Comparison of ENCODE assay signal across 11 mouse cellular contexts in the genomic region with DNA sequence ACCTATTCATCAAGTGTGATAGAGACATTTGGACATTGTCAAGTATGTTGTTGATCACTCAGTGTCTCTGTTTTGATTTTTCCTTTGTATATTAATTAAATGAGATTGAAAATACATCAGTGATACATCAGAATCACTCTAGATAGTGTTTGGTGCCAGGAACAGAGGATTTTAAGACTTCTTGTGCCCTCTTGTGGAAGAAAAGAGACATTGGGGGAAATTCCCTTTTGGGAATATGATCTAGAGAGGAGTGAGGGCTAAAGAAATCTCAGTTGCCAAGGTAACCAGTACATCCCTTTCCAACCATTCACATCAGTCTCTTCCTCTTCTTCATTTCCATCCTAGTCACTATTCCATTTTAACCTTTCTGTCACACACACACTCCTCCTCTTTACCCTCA. TPM values are rescaled to one million over a fixed set of nuclear protein-coding genes. Genes with fewer than 3 reads are reported as not detected.
DNase-seq lines count a peak whose midpoint lies in the region; ATAC-seq and TF ChIP-seq lines count a peak whose summit lies in the region.
"Had no signal": no experiment of that assay in that cellular context is flagged by ENCODE, and none has a peak within 500 bp of the region (broad histone marks: within the 10 kb centered on the region; RNA-seq: fewer than 3 reads in every experiment).

No protein-coding gene starts in this region.

- no peaks in the 10 kb centered on the region for H3K27me3 ChIP-seq in forebrain, embryonic 13.5 days
- no peaks in the 10 kb centered on the region for H3K27me3 ChIP-seq in forebrain, embryonic 12.5 days
- no peaks in the 10 kb centered on the region for H3K27me3 ChIP-seq in midbrain, embryonic 11.5 days (ENCODE audit: control insufficient read depth, insufficient read depth, low read length)
- H3K27me3 ChIP-seq in midbrain, embryonic 10.5 days (ENCODE audit: low read depth, poor library complexity, severe bottlenecking) = no peaks in the 10 kb centered on the region
- no peaks in the 10 kb centered on the region for H3K27me3 ChIP-seq in hindbrain, embryonic 13.5 days
- H3K27me3 ChIP-seq in stomach, postnatal 0 days (ENCODE audit: control insufficient read depth, insufficient read depth, low read length) = no peaks in the 10 kb centered on the region
- H3K27me3 ChIP-seq: embryonic facial prominence, embryonic 12.5 days had no signal

- ATAC-seq in forebrain, embryonic 13.5 days = peak; percentile 74
- ATAC-seq in forebrain, embryonic 12.5 days (ENCODE audit: low FRiP score) = no peak
- peak; percentile 44; the same call in 1 of the 2 replicates for ATAC-seq in midbrain, embryonic 11.5 days (ENCODE audit: low FRiP score)
- ATAC-seq in hindbrain, embryonic 13.5 days (ENCODE audit: low FRiP score) = 0 out of 2 replicates have a peak, but pooled peaks have one; percentile 46
- ATAC-seq in stomach, postnatal 0 days (ENCODE audit: low FRiP score, low TSS enrichment) = no peak

- H3K9me3 ChIP-seq in forebrain, embryonic 13.5 days (replicated peaks) = no peaks in the 10 kb centered on the region
- no peaks in the 10 kb centered on the region for H3K9me3 ChIP-seq in forebrain, embryonic 12.5 days
- H3K9me3 ChIP-seq in midbrain, embryonic 11.5 days (ENCODE audit: control insufficient read depth, low read length) = no peaks in the 10 kb centered on the region
- H3K9me3 ChIP-seq in midbrain, embryonic 10.5 days (replicated peaks) = no peaks in the 10 kb centered on the region
- H3K9me3 ChIP-seq in hindbrain, embryonic 13.5 days = no peaks in the 10 kb centered on the region
- H3K9me3 ChIP-seq in stomach, postnatal 0 days (ENCODE audit: control insufficient read depth, low read length) = no peaks in the 10 kb centered on the region
- H3K9me3 ChIP-seq: embryonic facial prominence, embryonic 12.5 days had no signal

- DNase-seq in midbrain, embryonic 11.5 days (ENCODE audit: low spot score, missing footprints) = peak; percentile 77
- no peak for DNase-seq in midbrain, embryonic 10.5 days (ENCODE audit: low spot score)
- DNase-seq in stomach, postnatal 0 days (ENCODE audit: low spot score) = no peak
- no peak for DNase-seq in testis, postnatal 14 days (ENCODE audit: low spot score)
- DNase-seq in heart, adult 9 months (ENCODE audit: low spot score in 2 of 2) = no peak
- DNase-seq: kidney, adult 2 months had no signal

- TF ChIP-seq CTCF in stomach, postnatal 0 days (IDR thresholded peaks at IDR 0.05; ENCODE audit: low read depth) = peak; percentile 74

- no peak overlapping the region for H3K4me3 ChIP-seq in forebrain, embryonic 13.5 days
- H3K4me3 ChIP-seq in forebrain, embryonic 12.5 days (replicated peaks) = no peak overlapping the region
- no peak overlapping the region for H3K4me3 ChIP-seq in midbrain, embryonic 11.5 days (ENCODE audit: low read depth, low read length)
- H3K4me3 ChIP-seq in midbrain, embryonic 10.5 days = no peak overlapping the region
- no peak overlapping the region for H3K4me3 ChIP-seq in hindbrain, embryonic 13.5 days
- no peak overlapping the region for H3K4me3 ChIP-seq in stomach, postnatal 0 days (ENCODE audit: low read depth, low read length)
- H3K4me3 ChIP-seq: embryonic facial prominence, embryonic 12.5 days had no signal

- no peak overlapping the region for H3K9ac ChIP-seq in forebrain, embryonic 13.5 days
- no peak overlapping the region for H3K9ac ChIP-seq in forebrain, embryonic 12.5 days
- H3K9ac ChIP-seq in midbrain, embryonic 11.5 days (ENCODE audit: low read length) = no peak overlapping the region
- H3K9ac ChIP-seq in hindbrain, embryonic 13.5 days = no peak overlapping the region
- no peak overlapping the region for H3K9ac ChIP-seq in stomach, postnatal 0 days (ENCODE audit: low read length)
- H3K9ac ChIP-seq: embryonic facial prominence, embryonic 12.5 days had no signal

- no peak overlapping the region for H3K27ac ChIP-seq in forebrain, embryonic 13.5 days
- H3K27ac ChIP-seq in forebrain, embryonic 12.5 days = no peak overlapping the region
- H3K27ac ChIP-seq in midbrain, embryonic 11.5 days (ENCODE audit: low read depth, low read length) = no peak overlapping the region
- no peak overlapping the region for H3K27ac ChIP-seq in midbrain, embryonic 10.5 days (replicated peaks)
- no peak overlapping the region for H3K27ac ChIP-seq in hindbrain, embryonic 13.5 days
- H3K27ac ChIP-seq in stomach, postnatal 0 days (replicated peaks) = no peak overlapping the region
- H3K27ac ChIP-seq: embryonic facial prominence, embryonic 12.5 days; macrophage had no signal

- H3K4me1 ChIP-seq in forebrain, embryonic 13.5 days = no peaks in the 10 kb centered on the region
- no peaks in the 10 kb centered on the region for H3K4me1 ChIP-seq in forebrain, embryonic 12.5 days
- no peaks in the 10 kb centered on the region for H3K4me1 ChIP-seq in midbrain, embryonic 11.5 days (ENCODE audit: control insufficient read depth, insufficient read depth, low read length)
- no peaks in the 10 kb centered on the region for H3K4me1 ChIP-seq in midbrain, embryonic 10.5 days
- H3K4me1 ChIP-seq in hindbrain, embryonic 13.5 days (replicated peaks) = no peaks in the 10 kb centered on the region
- no peaks in the 10 kb centered on the region; the same call in 1 of the 2 replicates for H3K4me1 ChIP-seq in stomach, postnatal 0 days (replicated peaks; ENCODE audit: control insufficient read depth, insufficient read depth)
- H3K4me1 ChIP-seq: embryonic facial prominence, embryonic 12.5 days had no signal

- TF ChIP-seq EP300 in stomach, postnatal 0 days (optimal IDR thresholded peaks at IDR 0.05) = no peak

- no peak overlapping the region for H3K4me2 ChIP-seq in forebrain, embryonic 13.5 days
- H3K4me2 ChIP-seq in forebrain, embryonic 12.5 days = no peak overlapping the region
- H3K4me2 ChIP-seq in midbrain, embryonic 11.5 days = no peak overlapping the region
- no peak overlapping the region for H3K4me2 ChIP-seq in hindbrain, embryonic 13.5 days
- no peak overlapping the region for H3K4me2 ChIP-seq in stomach, postnatal 0 days (replicated peaks; ENCODE audit: low read depth)
- H3K4me2 ChIP-seq: embryonic facial prominence, embryonic 12.5 days had no signal

- no peaks in the 10 kb centered on the region for H3K36me3 ChIP-seq in forebrain, embryonic 13.5 days (ENCODE audit: poor library complexity, severe bottlenecking)
- no peaks in the 10 kb centered on the region for H3K36me3 ChIP-seq in forebrain, embryonic 12.5 days (replicated peaks)
- no peaks in the 10 kb centered on the region for H3K36me3 ChIP-seq in midbrain, embryonic 11.5 days (ENCODE audit: control insufficient read depth, insufficient read depth, low read length)
- no peaks in the 10 kb centered on the region for H3K36me3 ChIP-seq in midbrain, embryonic 10.5 days
- no peaks in the 10 kb centered on the region for H3K36me3 ChIP-seq in hindbrain, embryonic 13.5 days
- H3K36me3 ChIP-seq in stomach, postnatal 0 days (ENCODE audit: control insufficient read depth, insufficient read depth, low read length) = no peaks in the 10 kb centered on the region
- H3K36me3 ChIP-seq: embryonic facial prominence, embryonic 12.5 days had no signal

RNA-seq across cellular contexts. Expression of gene Prss2, which starts 34.8 kb away (rescaled TPM):
- polyA plus RNA-seq in forebrain, embryonic 13.5 days (2015; fragmentation: Nextera tagmentation; extraction: Ambion mirVana) = not detected in 2 replicates
- not detected in 2 replicates for polyA plus RNA-seq in forebrain, embryonic 12.5 days (2016; fragmentation: Nextera tagmentation; extraction: Ambion mirVana)
- not detected in 2 replicates for polyA plus RNA-seq in midbrain, embryonic 11.5 days (2014; fragmentation: Nextera tagmentation; extraction: Ambion mirVana)
- polyA plus RNA-seq in midbrain, embryonic 10.5 days (2016; fragmentation: Nextera tagmentation; extraction: Ambion mirVana) = not detected in 2 replicates
- not detected in 2 replicates for polyA plus RNA-seq in hindbrain, embryonic 13.5 days (2015; fragmentation: Nextera tagmentation; extraction: Ambion mirVana)
- polyA plus RNA-seq in stomach, postnatal 0 days (2015; fragmentation: Nextera tagmentation; extraction: Ambion mirVana) = 5.1 and 7.0 TPM in 2 replicates
- polyA plus RNA-seq: embryonic facial prominence, embryonic 12.5 days; kidney, adult 2 months; macrophage had no signal

RNA-seq across cellular contexts. Expression of gene Ephb6, which starts 48.9 kb away (rescaled TPM):
- 19.2 TPM in 2 replicates for polyA plus RNA-seq in forebrain, embryonic 13.5 days (2015; fragmentation: Nextera tagmentation; extraction: Ambion mirVana)
- polyA plus RNA-seq in forebrain, embryonic 12.5 days (2016; fragmentation: Nextera tagmentation; extraction: Ambion mirVana) = 17.7 and 18.4 TPM in 2 replicates
- polyA plus RNA-seq in midbrain, embryonic 11.5 days (2014; fragmentation: Nextera tagmentation; extraction: Ambion mirVana) = 9.9 and 10.7 TPM in 2 replicates
- polyA plus RNA-seq in midbrain, embryonic 10.5 days (2016; fragmentation: Nextera tagmentation; extraction: Ambion mirVana) = 13.9 and 17.0 TPM in 2 replicates
- 28.3 and 29.5 TPM in 2 replicates for polyA plus RNA-seq in hindbrain, embryonic 13.5 days (2015; fragmentation: Nextera tagmentation; extraction: Ambion mirVana)
- polyA plus RNA-seq in stomach, postnatal 0 days (2015; fragmentation: Nextera tagmentation; extraction: Ambion mirVana) = 23.5 and 24.3 TPM in 2 replicates

Comparison
In these comparisons a context has a peak if more than half of its experiments do, and no peak if none do; other contexts are left out.
1. ATAC-seq: peak in forebrain, embryonic 13.5 days (single experiment), midbrain, embryonic 11.5 days (single experiment) and hindbrain, embryonic 13.5 days (single experiment); none in forebrain, embryonic 12.5 days (single experiment) and stomach, postnatal 0 days (single experiment).